Mouse (Mus musculus) intestine, embryonic 14.5 days (tissue): ENCODE measurements around the gene Tex44. TPM values are rescaled to one million over a fixed set of nuclear protein-coding genes. Genes with fewer than 3 reads are reported as not detected.

Experiments used
- polyA plus RNA-seq: library from polyadenylated mRNA; unstranded; fragments of >200 nt; fragmentation: Nextera tagmentation; extraction: Ambion mirVana; gene quantifications from 2 replicates; pipeline ENCODE4 v1.2.1, GENCODE M21; 2014

Gene Tex44
- polyA plus RNA-seq, 1 experiment from 2014 or later: not detected

Other genes with a start within 250 kb of the Tex44 start
- gene B3gnt7, start 123.5 kb upstream of the Tex44 start, polyA plus RNA-seq: 7.7 and 10.4 TPM in 2 replicates
- 423 and 436 TPM in 2 replicates for gene Ncl, start 66.9 kb upstream of the Tex44 start, polyA plus RNA-seq
- not detected in 2 replicates for gene Nmur1, start 101 bp upstream of the Tex44 start, polyA plus RNA-seq
- 2,795 and 2,826 TPM in 2 replicates for gene Ptma, start 100.4 kb downstream of the Tex44 start, polyA plus RNA-seq
- 45.7 and 46.0 TPM in 2 replicates for gene Pde6d, start 156.3 kb downstream of the Tex44 start, polyA plus RNA-seq
- 36.9 and 43.0 TPM in 2 replicates for gene Cops7b, start 156.6 kb downstream of the Tex44 start, polyA plus RNA-seq
- gene Nppc, start 244.2 kb downstream of the Tex44 start, polyA plus RNA-seq: 0.46 and 0.81 TPM in 2 replicates